Mouse (Mus musculus) brain, embryonic 14.5 days (tissue): ENCODE measurements around the gene Cox16.
"Not testable (repeated sequence)": the region's sequence is repeated elsewhere in the genome, so short reads cannot be mapped to it uniquely, and the experiment has no call there.

Experiments used
- CTCF ChIP-seq: fragments of 200-500 bp; IDR thresholded peaks from 2 replicates; pipeline ENCODE4 v1.5.1; 2012; ENCODE audit warnings: inconsistent platforms, mild to moderate bottlenecking, moderate library complexity, borderline replicate concordance; ENCODE audit not compliant: insufficient read depth, insufficient read length; ENCODE audit errors: extremely low read depth
- POLR2A ChIP-seq: fragments of 200-500 bp; IDR thresholded peaks from 2 replicates; pipeline ENCODE4 v1.6.1; 2012; ENCODE audit warnings: mild to moderate bottlenecking, inconsistent platforms, borderline replicate concordance; ENCODE audit not compliant: poor library complexity, insufficient read depth, insufficient read length, severe bottlenecking; ENCODE audit errors: extremely low read depth

GRCm38 (mm10) chr12:81379364-81379763 lies 105.6 kb downstream of the Cox16 start, which contains the start of gene Gm4787:
- TF ChIP-seq POLR2A, CTCF: not testable (repeated sequence)
